Mouse (Mus musculus) CD4-positive, CD25-positive, alpha-beta regulatory T cell, adult 4 months (primary cell): ENCODE results near the gene Dock9. TPM values are rescaled to one million over a fixed set of nuclear protein-coding genes. Genes with fewer than 3 reads are reported as not detected.

Experiments
- ATAC-seq: one replicate; pipeline ENCODE4 v1.8.0; 2017
- polyA plus RNA-seq, 2 experiments: library from polyadenylated mRNA; unstranded; fragments of 100-300 nt; shearing (Covaris generic); gene quantifications; one replicate each; pipeline ENCODE4 v1.2.1; 2017

The Dock9 gene
- 1 to 10 TPM; 5.7 to 5.8 TPM for polyA plus RNA-seq

- peak; percentile 72 for ATAC-seq
Measured at GRCm38 (mm10) chr14:121797457-121798410, at the start of gene Dock9. Dock9 (minus strand) TSS chr14:121797837.

GRCm38 (mm10) chr14:121844486-121844885, 46.8 kb upstream of the Dock9 start:
- ATAC-seq = no peak

- no peak for ATAC-seq
Measured at GRCm38 (mm10) chr14:121840217-121840616, 42.6 kb upstream of the Dock9 start.

- ATAC-seq = no peak
Measured at GRCm38 (mm10) chr14:121838161-121838560, 40.5 kb upstream of the Dock9 start.

- no peak for ATAC-seq
Measured at GRCm38 (mm10) chr14:121833001-121833520, 35.4 kb upstream of the Dock9 start.

- ATAC-seq = peak; percentile 49
Measured at GRCm38 (mm10) chr14:121829816-121830442, 32.3 kb upstream of the Dock9 start.

GRCm38 (mm10) chr14:121827091-121827490, 29.5 kb upstream of the Dock9 start:
- no peak for ATAC-seq

GRCm38 (mm10) chr14:121825521-121826445, 28.1 kb upstream of the Dock9 start:
- no peak for ATAC-seq

- ATAC-seq = peak; percentile 25
Measured at GRCm38 (mm10) chr14:121824322-121825103, 26.9 kb upstream of the Dock9 start.

GRCm38 (mm10) chr14:121822997-121823396, 25.4 kb upstream of the Dock9 start:
- ATAC-seq = peak; percentile 75

GRCm38 (mm10) chr14:121822506-121822905, 24.9 kb upstream of the Dock9 start:
- no peak for ATAC-seq

- ATAC-seq = no peak
Measured at GRCm38 (mm10) chr14:121806791-121807190, 9.2 kb upstream of the Dock9 start.

GRCm38 (mm10) chr14:121806316-121806715, 8.7 kb upstream of the Dock9 start:
- ATAC-seq = no peak

- ATAC-seq = peak; percentile 59
Measured at GRCm38 (mm10) chr14:121804461-121804860, 6.8 kb upstream of the Dock9 start.

GRCm38 (mm10) chr14:121800962-121801361, 3.3 kb upstream of the Dock9 start:
- ATAC-seq = no peak

GRCm38 (mm10) chr14:121799112-121799511, 1.5 kb upstream of the Dock9 start:
- ATAC-seq = no peak

- ATAC-seq = peak; percentile 66
Measured at GRCm38 (mm10) chr14:121798411-121798799, 768 bp upstream of the Dock9 start.

- ATAC-seq = no peak
Measured at GRCm38 (mm10) chr14:121796571-121797456, 823 bp downstream of the Dock9 start.

GRCm38 (mm10) chr14:121795536-121795935, 2.1 kb downstream of the Dock9 start:
- no peak for ATAC-seq

- no peak for ATAC-seq
Measured at GRCm38 (mm10) chr14:121793639-121794038, 4.0 kb downstream of the Dock9 start.
